Mouse (Mus musculus) bone marrow macrophage, adult 2 months (primary cell): ENCODE data around the gene Actl10.

Source experiments
- CTCF ChIP-seq: IDR thresholded peaks from 2 replicates; pipeline ENCODE4 v1.5.1; 2012; ENCODE audit warnings: low read depth, mild to moderate bottlenecking, low read length, moderate library complexity
- POLR2A ChIP-seq: IDR thresholded peaks from 2 replicates; pipeline ENCODE4 v1.6.1; 2012; ENCODE audit warnings: mild to moderate bottlenecking, low read depth, low read length, borderline replicate concordance

- no peak for TF ChIP-seq POLR2A
- no peak for TF ChIP-seq CTCF
Observed at GRCm38 (mm10) chr2:154546711-154547110, 4.9 kb upstream of the Actl10 start, which contains the start of gene 1700003F12Rik.
